Mouse (Mus musculus) C3H10T1/2 (cell line): ENCODE data around the gene Twist1. TPM values are rescaled to one million over a fixed set of nuclear protein-coding genes. Genes with fewer than 3 reads are reported as not detected.

Experiments
- polyA plus RNA-seq, 2 experiments: library from polyadenylated mRNA; unstranded; fragments of >200 nt; fragmentation: generic; extraction: Trizol; gene quantifications; one replicate each; pipeline ENCODE4 v1.2.1; 2012; ENCODE audit warnings: missing spikeins in 2 of 2

The Twist1 gene
- 10 to 100 TPM; 10.5 to 41.0 TPM for polyA plus RNA-seq

GRCm38 (mm10) chr12:33957400-33958240, at the start of gene Twist1:
Gene Twist1 (plus strand): TSS chr12:33957671.

GRCm38 (mm10) chr12:33928331-33929192, 28.9 kb upstream of the Twist1 start, which contains the start of gene Ferd3l:
Gene Ferd3l (plus strand): TSS chr12:33928425.

Other genes with a start within 250 kb of the Twist1 start
- not detected for gene Ferd3l, start 29.2 kb upstream of the Twist1 start, polyA plus RNA-seq